Mouse (Mus musculus) midbrain, embryonic 16.5 days (tissue): ENCODE measurements at regions not wholly inside any gene's neighbourhood (a gene's known extent, or its start where the extent isn't known, plus 50 kb on each side); places are given as distances from the start of the nearest gene placed in this dataset.

ENCODE experiments used
- ATAC-seq: fragments of 200-750 bp; cut with Nextera tagmentation; 2 replicates; pipeline ENCODE4 v1.8.0; 2017; ENCODE audit warnings: moderate TSS enrichment
- H3K27ac ChIP-seq: fragments of 300-500 bp; sonication (generic); 2 replicates; pipeline ENCODE4 v1.5.1; 2014; ENCODE audit warnings: mild to moderate bottlenecking, low read length, mixed read lengths
- H3K27me3 ChIP-seq: fragments of 300-500 bp; sonication (generic); 2 replicates; pipeline ENCODE4 v1.6.1; 2014; ENCODE audit warnings: low read depth, low read length, mixed read lengths; ENCODE audit not compliant: control insufficient read depth, insufficient read depth
- H3K36me3 ChIP-seq: fragments of 300-500 bp; sonication (generic); 2 replicates; pipeline ENCODE4 v1.6.1; 2014; ENCODE audit warnings: mild to moderate bottlenecking, low read length, moderate library complexity, mixed read lengths; ENCODE audit not compliant: control insufficient read depth, insufficient read depth
- H3K4me1 ChIP-seq: fragments of 300-500 bp; sonication (generic); 2 replicates; pipeline ENCODE4 v1.6.1; 2014; ENCODE audit warnings: mild to moderate bottlenecking, low read length, mixed read lengths; ENCODE audit not compliant: control insufficient read depth, insufficient read depth
- H3K4me2 ChIP-seq: fragments of 300-500 bp; sonication (generic); 2 replicates; pipeline ENCODE4 v1.6.1; 2014; ENCODE audit warnings: mild to moderate bottlenecking, low read length, mixed read lengths
- H3K4me3 ChIP-seq: fragments of 300-500 bp; sonication (generic); 2 replicates; pipeline ENCODE4 v1.5.1; 2014; ENCODE audit warnings: low read depth, mild to moderate bottlenecking, low read length, moderate library complexity, mixed read lengths
- H3K9ac ChIP-seq: fragments of 300-500 bp; sonication (generic); 2 replicates; pipeline ENCODE4 v1.6.1; 2014; ENCODE audit warnings: low read depth, low read length, mixed read lengths
- H3K9me3 ChIP-seq: fragments of 300-500 bp; sonication (generic); replicated peaks from 2 replicates; pipeline ENCODE4 v1.6.1; 2014; ENCODE audit warnings: mild to moderate bottlenecking, low read length, mixed read lengths; ENCODE audit not compliant: control insufficient read depth, poor library complexity, severe bottlenecking
- WGBS: fragments of 180-500 bp; shearing (Covaris S2); extraction: QIAGEN DNeasy Blood & Tissue Kit; methylation state at CpG from one replicate; pipeline ENCODE4 v1.1.7; 2014; 5-methylcytosine and 5-hydroxymethylcytosine counted together

GRCm38 (mm10) chr14:102712600-102712999, 269.8 kb downstream of the Kctd12 start:
- Histone ChIP-seq H3K27ac (no peak overlapping the region), H3K4me1 (no peaks in the 10 kb centered on the region), H3K9me3 (no peaks in the 10 kb centered on the region), H3K36me3 (no peaks in the 10 kb centered on the region), H3K9ac (no peak overlapping the region), H3K4me3 (no peak overlapping the region), H3K27me3 (no peaks in the 10 kb centered on the region), H3K4me2 (no peak overlapping the region)
- 87% methylated on average over 1 of the region's 1 CpGs for WGBS
- no peak for ATAC-seq

- no peak overlapping the region for H3K27ac ChIP-seq
- WGBS, result 82% methylated on average over 5 of the region's 5 CpGs
- no peak for ATAC-seq
- H3K4me3 ChIP-seq, result no peak overlapping the region
- H3K9me3 ChIP-seq, result no peaks in the 10 kb centered on the region
- no peaks in the 10 kb centered on the region for H3K4me1 ChIP-seq
- no peak overlapping the region for H3K9ac ChIP-seq
- H3K4me2 ChIP-seq, result no peak overlapping the region
- no peaks in the 10 kb centered on the region for H3K36me3 ChIP-seq
- H3K27me3 ChIP-seq, result no peaks in the 10 kb centered on the region
Measured at GRCm38 (mm10) chr14:102706704-102707336, 275.6 kb downstream of the Kctd12 start.

- no peaks in the 10 kb centered on the region; the same call in 1 of the 2 replicates for H3K4me1 ChIP-seq
- H3K36me3 ChIP-seq, result no peaks in the 10 kb centered on the region
- H3K4me3 ChIP-seq, result no peak overlapping the region
- H3K9ac ChIP-seq, result no peak overlapping the region
- WGBS, result 89% methylated on average over 2 of the region's 2 CpGs
- no peaks in the 10 kb centered on the region for H3K9me3 ChIP-seq
- H3K27me3 ChIP-seq, result no peaks in the 10 kb centered on the region
- no peak for ATAC-seq
- no peak overlapping the region for H3K4me2 ChIP-seq
- H3K27ac ChIP-seq, result no peak overlapping the region
Measured at GRCm38 (mm10) chr14:102701108-102701507, 281.3 kb downstream of the Kctd12 start.

GRCm38 (mm10) chr14:102700457-102700856, 282.0 kb downstream of the Kctd12 start:
- Histone ChIP-seq H3K9ac (no peak overlapping the region), H3K9me3 (no peaks in the 10 kb centered on the region), H3K36me3 (no peaks in the 10 kb centered on the region), H3K27me3 (no peaks in the 10 kb centered on the region), H3K27ac (no peak overlapping the region), H3K4me2 (no peak overlapping the region), H3K4me3 (no peak overlapping the region), H3K4me1 (no peaks in the 10 kb centered on the region; the same call in 1 of the 2 replicates)
- no peak for ATAC-seq
- WGBS, result 72% methylated on average over 6 of the region's 6 CpGs

DNA sequence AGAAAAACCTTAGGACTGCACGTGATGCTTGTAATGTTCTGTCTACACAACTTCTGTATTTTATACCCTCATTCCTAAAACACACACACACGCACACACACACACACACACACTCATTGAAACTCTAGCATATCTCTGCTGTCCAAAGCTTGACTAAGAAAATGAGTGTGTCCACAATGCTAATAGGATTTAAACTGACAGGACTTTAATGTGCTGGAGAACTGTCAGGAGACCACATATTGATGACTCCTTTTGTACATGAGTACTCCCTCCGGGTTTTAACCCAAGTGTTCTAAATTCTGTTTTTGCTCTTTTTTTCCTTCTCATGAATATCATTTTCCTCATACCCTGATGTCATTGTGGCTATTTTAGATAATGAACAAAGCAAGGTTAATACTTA, 283.4 kb downstream of the Kctd12 start:
- Histone ChIP-seq H3K9ac (no peak overlapping the region), H3K27ac (no peak overlapping the region), H3K36me3 (no peaks in the 10 kb centered on the region), H3K4me2 (no peak overlapping the region), H3K27me3 (no peaks in the 10 kb centered on the region), H3K4me1 (no peaks in the 10 kb centered on the region; the same call in 1 of the 2 replicates), H3K4me3 (no peak overlapping the region), H3K9me3 (no peaks in the 10 kb centered on the region)
- 59% methylated on average over 3 of the region's 3 CpGs for WGBS
- no peak for ATAC-seq

DNA sequence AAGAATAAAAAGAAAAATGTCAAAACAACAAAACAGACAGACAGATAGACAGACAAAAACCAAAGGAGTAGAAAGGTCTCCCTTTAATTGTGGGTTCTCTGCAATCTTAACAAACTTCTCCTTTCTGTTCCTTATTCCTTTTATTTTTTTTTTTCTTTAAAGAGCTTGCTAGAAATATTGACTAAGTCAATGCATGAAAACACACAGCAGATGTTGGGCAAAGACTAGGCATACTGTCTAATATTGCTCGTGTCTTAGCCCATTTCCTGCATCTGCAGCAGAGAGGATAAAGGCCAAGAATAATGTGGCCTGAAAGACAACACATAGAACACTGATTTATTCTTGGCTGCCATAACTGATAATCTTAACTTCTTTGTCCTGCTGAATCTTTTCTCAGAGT, 295.6 kb downstream of the Kctd12 start:
- Histone ChIP-seq H3K9me3 (no peaks in the 10 kb centered on the region; the same call in 1 of the 2 replicates), H3K9ac (no peak overlapping the region), H3K4me2 (no peak overlapping the region), H3K4me1 (no peaks in the 10 kb centered on the region), H3K4me3 (no peak overlapping the region), H3K36me3 (no peaks in the 10 kb centered on the region), H3K27me3 (no peaks in the 10 kb centered on the region), H3K27ac (no peak overlapping the region)
- 69% methylated on average over 1 of the region's 1 CpGs for WGBS
- no peak for ATAC-seq

GRCm38 (mm10) chr14:102676582-102676981, 305.9 kb downstream of the Kctd12 start:
- Histone ChIP-seq H3K4me1 (no peaks in the 10 kb centered on the region), H3K27me3 (no peaks in the 10 kb centered on the region), H3K4me2 (no peak overlapping the region), H3K4me3 (no peak overlapping the region), H3K36me3 (no peaks in the 10 kb centered on the region), H3K9me3 (no peaks in the 10 kb centered on the region), H3K27ac (no peak overlapping the region), H3K9ac (no peak overlapping the region)
- WGBS, result 46% methylated on average over 5 of the region's 5 CpGs
- no peak for ATAC-seq

GRCm38 (mm10) chr14:102674635-102675034, 307.8 kb downstream of the Kctd12 start:
- 93% methylated on average over 5 of the region's 5 CpGs for WGBS
- Histone ChIP-seq H3K4me1 (no peaks in the 10 kb centered on the region), H3K36me3 (no peaks in the 10 kb centered on the region), H3K4me3 (no peak overlapping the region), H3K9me3 (no peaks in the 10 kb centered on the region), H3K27ac (no peak overlapping the region), H3K4me2 (no peak overlapping the region), H3K9ac (no peak overlapping the region), H3K27me3 (no peaks in the 10 kb centered on the region)
- no peak for ATAC-seq

DNA sequence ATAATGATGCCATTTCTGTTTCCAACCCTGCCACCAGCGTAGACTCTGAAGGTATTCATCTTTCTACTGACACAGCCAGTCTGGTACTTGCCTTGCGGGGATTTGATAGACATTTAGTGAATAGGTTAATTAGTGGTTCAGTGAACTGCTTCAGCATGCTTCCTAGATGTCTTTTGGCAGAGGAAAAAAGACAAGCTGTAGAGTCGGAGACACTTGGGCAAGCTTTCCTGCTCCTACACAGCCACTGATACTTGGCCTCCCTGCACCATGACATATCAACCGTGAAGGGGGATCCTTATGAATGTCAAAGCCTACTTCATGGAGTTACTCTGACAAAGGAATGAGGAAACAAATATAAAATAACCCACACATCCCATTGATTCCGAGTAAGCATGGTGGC, 308.7 kb downstream of the Kctd12 start:
- Histone ChIP-seq H3K27me3 (no peaks in the 10 kb centered on the region), H3K9ac (no peak overlapping the region), H3K4me1 (no peaks in the 10 kb centered on the region), H3K27ac (no peak overlapping the region), H3K4me2 (no peak overlapping the region), H3K9me3 (no peaks in the 10 kb centered on the region), H3K4me3 (no peak overlapping the region), H3K36me3 (no peaks in the 10 kb centered on the region)
- no peak for ATAC-seq
- 62% methylated on average over 5 of the region's 5 CpGs for WGBS
